Mouse (Mus musculus): ENCODE measurements at regions not wholly inside any gene's neighbourhood (a gene's known extent, or its start where the extent isn't known, plus 50 kb on each side); places are given as distances from the start of the nearest gene placed in this dataset.

- H3K4me1 ChIP-seq: no peaks in the 10 kb centered on the region
- WGBS: 83% methylated on average over 3 of the region's 3 CpGs
- H3K36me3 ChIP-seq: no peaks in the 10 kb centered on the region
Observed at GRCm38 (mm10) chr8:96929901-96930300, 1041.6 kb upstream of the Got2 start.

GRCm38 (mm10) chr8:96880956-96881355 lies 992.6 kb upstream of the Got2 start:
- no peaks in the 10 kb centered on the region for H3K27me3 ChIP-seq (ENCODE audit: low read depth, poor library complexity, severe bottlenecking)
- no peaks in the 10 kb centered on the region for H3K9me3 ChIP-seq (replicated peaks)
- H3K36me3 ChIP-seq: no peaks in the 10 kb centered on the region
- H3K27ac ChIP-seq (replicated peaks): no peak overlapping the region
- H3K4me3 ChIP-seq: no peak overlapping the region
- WGBS: 87% methylated on average over 2 of the region's 2 CpGs
- no peak for DNase-seq (ENCODE audit: low spot score)
- H3K4me1 ChIP-seq: no peaks in the 10 kb centered on the region

More at GRCm38 (mm10) chr8:96929901-96930300, 1041.6 kb upstream of the Got2 start:
- H3K4me3 ChIP-seq: no peak overlapping the region
- no peak for DNase-seq (ENCODE audit: low spot score)
- no peak overlapping the region for H3K27ac ChIP-seq (replicated peaks)
- no peaks in the 10 kb centered on the region for H3K9me3 ChIP-seq (replicated peaks)
- no peaks in the 10 kb centered on the region for H3K27me3 ChIP-seq (ENCODE audit: low read depth, poor library complexity, severe bottlenecking)

GRCm38 (mm10) chr8:96878793-96879192 lies 990.4 kb upstream of the Got2 start:
- Histone ChIP-seq H3K4me1 (no peaks in the 10 kb centered on the region), H3K4me3 (no peak overlapping the region), H3K27ac (replicated peaks) (no peak overlapping the region), H3K36me3 (no peaks in the 10 kb centered on the region), H3K27me3 (ENCODE audit: low read depth, poor library complexity, severe bottlenecking) (no peaks in the 10 kb centered on the region), H3K9me3 (replicated peaks) (no peaks in the 10 kb centered on the region)
- no peak for DNase-seq (ENCODE audit: low spot score)
- 88% methylated on average over 6 of the region's 6 CpGs for WGBS

- H3K4me1 ChIP-seq: no peaks in the 10 kb centered on the region
- WGBS: 93% methylated on average over 4 of the region's 4 CpGs
- DNase-seq (ENCODE audit: low spot score): no peak
Observed at GRCm38 (mm10) chr8:96873465-96874094, 985.2 kb upstream of the Got2 start.

GRCm38 (mm10) chr8:96868178-96869080 lies 980.1 kb upstream of the Got2 start:
- Histone ChIP-seq H3K27me3 (ENCODE audit: low read depth, poor library complexity, severe bottlenecking) (no peaks in the 10 kb centered on the region), H3K36me3 (no peaks in the 10 kb centered on the region), H3K4me1 (no peaks in the 10 kb centered on the region), H3K27ac (replicated peaks) (no peak overlapping the region), H3K4me3 (no peak overlapping the region), H3K9me3 (replicated peaks) (no peaks in the 10 kb centered on the region)
- DNase-seq (ENCODE audit: low spot score): no peak
- WGBS: 29% methylated on average over 1 of the region's 1 CpGs

More at GRCm38 (mm10) chr8:96873465-96874094, 985.2 kb upstream of the Got2 start:
- no peaks in the 10 kb centered on the region for H3K27me3 ChIP-seq (ENCODE audit: low read depth, poor library complexity, severe bottlenecking)
- no peak overlapping the region for H3K4me3 ChIP-seq
- H3K9me3 ChIP-seq (replicated peaks): no peaks in the 10 kb centered on the region
- H3K36me3 ChIP-seq: no peaks in the 10 kb centered on the region
- no peak overlapping the region for H3K27ac ChIP-seq (replicated peaks)

GRCm38 (mm10) chr8:96864606-96865005 lies 976.3 kb upstream of the Got2 start:
- H3K4me1 ChIP-seq: no peaks in the 10 kb centered on the region
- no peak for DNase-seq (ENCODE audit: low spot score)
- WGBS: 92% methylated on average over 6 of the region's 6 CpGs
- H3K27ac ChIP-seq (replicated peaks): no peak overlapping the region
- H3K36me3 ChIP-seq: no peaks in the 10 kb centered on the region
- no peaks in the 10 kb centered on the region for H3K27me3 ChIP-seq (ENCODE audit: low read depth, poor library complexity, severe bottlenecking)
- no peaks in the 10 kb centered on the region for H3K9me3 ChIP-seq (replicated peaks)
- H3K4me3 ChIP-seq: no peak overlapping the region

GRCm38 (mm10) chr8:96860870-96861462 lies 972.6 kb upstream of the Got2 start:
- H3K4me3 ChIP-seq: no peak overlapping the region
- no peaks in the 10 kb centered on the region for H3K27me3 ChIP-seq (ENCODE audit: low read depth, poor library complexity, severe bottlenecking)
- H3K36me3 ChIP-seq: no peaks in the 10 kb centered on the region
- no peaks in the 10 kb centered on the region for H3K4me1 ChIP-seq
- DNase-seq (ENCODE audit: low spot score): no peak
- no peak overlapping the region for H3K27ac ChIP-seq (replicated peaks)
- WGBS: 89% methylated on average over 2 of the region's 2 CpGs
- no peaks in the 10 kb centered on the region for H3K9me3 ChIP-seq (replicated peaks)

GRCm38 (mm10) chr8:96843566-96843965 lies 955.2 kb upstream of the Got2 start:
- Histone ChIP-seq H3K4me3 (no peak overlapping the region), H3K27ac (replicated peaks) (no peak overlapping the region), H3K9me3 (replicated peaks) (no peaks in the 10 kb centered on the region), H3K4me1 (peaks cover 16% of the 10 kb centered on the region), H3K27me3 (ENCODE audit: low read depth, poor library complexity, severe bottlenecking) (peaks cover 40% of the 10 kb centered on the region), H3K36me3 (no peaks in the 10 kb centered on the region)
- DNase-seq (ENCODE audit: low spot score): peak; percentile 14
- 21% methylated on average over 2 of the region's 2 CpGs for WGBS

- Histone ChIP-seq H3K36me3 (no peaks in the 10 kb centered on the region), H3K4me3 (no peak overlapping the region), H3K9me3 (replicated peaks) (no peaks in the 10 kb centered on the region), H3K27ac (replicated peaks) (no peak overlapping the region), H3K27me3 (ENCODE audit: low read depth, poor library complexity, severe bottlenecking) (peaks cover 8% of the 10 kb centered on the region), H3K4me1 (peaks cover 19% of the 10 kb centered on the region)
- WGBS: 39% methylated on average over 3 of the region's 3 CpGs
- DNase-seq (ENCODE audit: low spot score): no peak
Observed at GRCm38 (mm10) chr8:96835532-96835931, 947.2 kb upstream of the Got2 start.

GRCm38 (mm10) chr8:96834673-96835072 lies 946.3 kb upstream of the Got2 start:
- H3K27ac ChIP-seq (replicated peaks): no peak overlapping the region
- no peaks in the 10 kb centered on the region for H3K9me3 ChIP-seq (replicated peaks)
- H3K4me3 ChIP-seq: no peak overlapping the region
- H3K36me3 ChIP-seq: no peaks in the 10 kb centered on the region
- 0 out of 2 replicates have a peak, but pooled peaks cover 4% of the 10 kb centered on the region for H3K27me3 ChIP-seq (ENCODE audit: low read depth, poor library complexity, severe bottlenecking)
- peaks cover 19% of the 10 kb centered on the region for H3K4me1 ChIP-seq
- WGBS: 41% methylated on average over 2 of the region's 2 CpGs
- no peak for DNase-seq (ENCODE audit: low spot score)

- Histone ChIP-seq H3K4me1 (0 out of 2 replicates have a peak, but pooled peaks cover 6% of the 10 kb centered on the region), H3K4me3 (no peak overlapping the region), H3K27ac (replicated peaks) (no peak overlapping the region), H3K27me3 (ENCODE audit: low read depth, poor library complexity, severe bottlenecking) (no peaks in the 10 kb centered on the region), H3K36me3 (no peaks in the 10 kb centered on the region), H3K9me3 (replicated peaks) (no peaks in the 10 kb centered on the region)
- DNase-seq (ENCODE audit: low spot score): no peak
- 94% methylated on average over 1 of the region's 1 CpGs for WGBS
Observed at GRCm38 (mm10) chr8:96829253-96829652, 940.9 kb upstream of the Got2 start.

GRCm38 (mm10) chr8:96810550-96810949 lies 922.2 kb upstream of the Got2 start:
- no peaks in the 10 kb centered on the region for H3K4me1 ChIP-seq
- no peaks in the 10 kb centered on the region for H3K9me3 ChIP-seq (replicated peaks)
- H3K4me3 ChIP-seq: no peak overlapping the region
- H3K27me3 ChIP-seq (ENCODE audit: low read depth, poor library complexity, severe bottlenecking): no peaks in the 10 kb centered on the region
- H3K36me3 ChIP-seq: no peaks in the 10 kb centered on the region
- 80% methylated on average over 1 of the region's 1 CpGs for WGBS
- H3K27ac ChIP-seq (replicated peaks): no peak overlapping the region
- DNase-seq (ENCODE audit: low spot score): no peak
